Mouse (Mus musculus) kidney, postnatal 0 days (tissue): ENCODE results near the gene Lrrc4. TPM values are rescaled to one million over a fixed set of nuclear protein-coding genes. Genes with fewer than 3 reads are reported as not detected.
A peak's percentile ranks its signal among the peaks of the same experiment; 100 is the strongest.

Experiments
- ATAC-seq: fragments of 200-750 bp; cut with Nextera tagmentation; replicated peaks from 2 replicates; pipeline ENCODE4 v1.8.0; 2017; ENCODE audit warnings: low read depth, moderate number of reproducible peaks, moderate TSS enrichment, moderate library complexity; ENCODE audit not compliant: low FRiP score
- DNase-seq: peaks from one replicate; pipeline ENCODE4 v3.0.0-alpha.2; 2016; ENCODE audit warnings: low spot score
- H3K27ac ChIP-seq: fragments of 300-500 bp; sonication (generic); 2 replicates; pipeline ENCODE4 v1.5.1; 2014; ENCODE audit warnings: mild to moderate bottlenecking
- H3K27me3 ChIP-seq: fragments of 300-500 bp; sonication (generic); 2 replicates; pipeline ENCODE4 v1.6.1; 2014; ENCODE audit warnings: low read length, mixed read lengths; ENCODE audit not compliant: insufficient read depth
- H3K36me3 ChIP-seq: fragments of 300-500 bp; sonication (generic); 2 replicates; pipeline ENCODE4 v1.6.1; 2014; ENCODE audit warnings: low read length, mixed read lengths; ENCODE audit not compliant: insufficient read depth
- H3K4me1 ChIP-seq: fragments of 300-500 bp; sonication (generic); replicated peaks from 2 replicates; pipeline ENCODE4 v1.6.1; 2014; ENCODE audit warnings: antibody characterized with exemption, low read length, mixed read lengths; ENCODE audit not compliant: insufficient read depth
- H3K4me2 ChIP-seq: fragments of 300-500 bp; sonication (generic); 2 replicates; pipeline ENCODE4 v1.6.1; 2014; ENCODE audit warnings: mild to moderate bottlenecking, low read length, moderate library complexity, mixed read lengths
- H3K4me3 ChIP-seq: fragments of 300-500 bp; sonication (generic); replicated peaks from 2 replicates; pipeline ENCODE4 v1.5.1; 2014; ENCODE audit warnings: low read depth, low read length
- H3K9ac ChIP-seq: fragments of 300-500 bp; sonication (generic); 2 replicates; pipeline ENCODE4 v1.6.1; 2014; ENCODE audit warnings: low read depth, low read length
- H3K9me3 ChIP-seq: fragments of 300-500 bp; sonication (generic); replicated peaks from 2 replicates; pipeline ENCODE4 v1.6.1; 2016; ENCODE audit warnings: low read length, inconsistent platforms, mixed read lengths
- CTCF ChIP-seq: IDR thresholded peaks from 2 replicates; pipeline ENCODE4 v1.5.1; 2016; ENCODE audit warnings: antibody characterized with exemption, low read depth, mild to moderate bottlenecking, moderate library complexity
- WGBS: fragments of 180-500 bp; shearing (Covaris S2); extraction: QIAGEN DNeasy Blood & Tissue Kit; methylation state at CpG from one replicate; pipeline ENCODE4 v1.1.7; 2014; 5-methylcytosine and 5-hydroxymethylcytosine counted together
- polyA plus RNA-seq: library from polyadenylated mRNA; unstranded; fragments of >200 nt; fragmentation: Nextera tagmentation; extraction: Ambion mirVana; gene quantifications from 2 replicates; pipeline ENCODE4 v1.2.1, GENCODE M21; 2015

Lrrc4 gene
- polyA plus RNA-seq, 1 experiment from 2014 or later: 0.66 TPM

DNA sequence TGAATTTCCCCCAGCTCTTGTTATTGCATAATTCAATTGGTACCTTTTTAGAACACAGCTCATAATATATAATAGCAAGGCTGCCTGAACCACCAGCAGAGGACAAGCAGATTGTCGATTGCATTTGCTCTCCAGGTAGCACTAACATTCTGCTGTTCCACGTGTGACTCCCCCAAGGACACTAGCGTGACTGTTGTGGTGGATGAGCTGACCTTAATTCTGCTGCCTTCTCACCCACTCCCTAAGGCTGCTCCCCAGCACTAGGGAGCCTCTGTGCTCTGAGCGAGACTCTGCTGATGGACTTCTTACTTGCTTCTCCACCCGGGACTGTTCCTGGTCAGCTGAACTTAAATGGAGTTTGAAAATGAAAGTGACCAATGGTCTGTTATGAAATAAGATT lies 26.8 kb downstream of the Lrrc4 start:
- no peak for ATAC-seq
- Histone ChIP-seq H3K4me2 (no peak overlapping the region), H3K9ac (no peak overlapping the region), H3K4me1 (no peaks in the 10 kb centered on the region), H3K27me3 (no peaks in the 10 kb centered on the region), H3K27ac (no peak overlapping the region), H3K36me3 (no peaks in the 10 kb centered on the region), H3K9me3 (no peaks in the 10 kb centered on the region), H3K4me3 (no peak overlapping the region)
- DNase-seq: no peak
- 91% methylated on average over 5 of the region's 5 CpGs for WGBS
- no peak for TF ChIP-seq CTCF

DNA sequence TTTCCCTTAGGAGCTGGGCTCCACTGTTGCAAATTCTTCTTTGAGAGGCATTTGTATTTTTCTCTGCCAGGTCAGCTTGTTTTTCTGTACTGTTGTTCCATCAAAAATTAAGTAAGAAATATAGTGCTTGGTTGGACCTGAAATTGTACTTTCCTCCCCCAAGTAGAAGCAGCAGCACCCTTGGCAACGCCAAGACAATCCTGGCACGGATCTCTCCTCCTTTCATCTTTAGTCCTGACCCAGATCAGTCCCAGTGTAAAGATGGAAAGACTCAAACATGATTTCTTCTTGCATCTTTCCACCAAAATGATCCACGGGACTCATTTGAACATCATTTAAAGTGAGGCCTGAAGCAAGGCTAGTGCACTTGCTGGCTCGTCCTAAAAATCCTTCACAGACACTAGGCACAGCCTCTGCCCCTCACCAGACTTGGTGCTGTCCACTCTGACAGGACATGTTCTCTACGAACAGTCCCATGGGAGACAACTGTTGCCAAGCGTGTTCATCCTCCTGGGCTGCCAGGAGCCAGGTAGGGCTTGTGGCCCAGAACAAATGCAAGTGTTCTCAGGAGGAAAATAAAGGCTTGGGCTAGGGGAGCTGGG lies 27.8 kb downstream of the Lrrc4 start:
- DNase-seq (no peak), ATAC-seq (no peak)
- H3K27ac ChIP-seq: no peak overlapping the region
- no peak for TF ChIP-seq CTCF
- H3K4me2 ChIP-seq: no peak overlapping the region
- H3K36me3 ChIP-seq: no peaks in the 10 kb centered on the region
- H3K9me3 ChIP-seq: no peaks in the 10 kb centered on the region
- no peak overlapping the region for H3K4me3 ChIP-seq
- WGBS: 89% methylated on average over 6 of the region's 6 CpGs
- H3K4me1 ChIP-seq: no peaks in the 10 kb centered on the region
- no peak overlapping the region for H3K9ac ChIP-seq
- no peaks in the 10 kb centered on the region for H3K27me3 ChIP-seq

DNA sequence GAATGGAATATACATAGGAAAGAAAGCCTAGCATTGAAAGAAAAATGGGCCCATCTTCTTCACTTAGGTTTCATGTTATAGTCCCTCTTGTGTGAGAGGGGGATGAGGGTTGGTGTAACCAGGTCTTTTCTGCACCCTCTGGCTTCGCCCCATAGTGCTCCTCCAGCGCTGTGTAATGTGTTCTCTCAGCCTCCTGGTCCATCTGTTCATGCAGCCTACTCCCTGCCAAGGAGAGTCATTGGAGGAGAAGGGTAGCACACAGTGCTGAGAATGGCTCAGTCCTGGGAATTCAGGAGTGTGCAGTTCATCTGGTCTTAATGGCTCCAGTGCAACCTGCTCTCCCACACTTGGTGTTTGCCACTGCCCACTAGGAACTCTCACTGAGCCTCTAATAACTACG lies 30.6 kb downstream of the Lrrc4 start:
- no peak for ATAC-seq
- no peak overlapping the region for H3K4me3 ChIP-seq
- H3K9me3 ChIP-seq: no peaks in the 10 kb centered on the region
- H3K27me3 ChIP-seq: no peaks in the 10 kb centered on the region
- TF ChIP-seq CTCF: no peak
- no peaks in the 10 kb centered on the region for H3K4me1 ChIP-seq
- no peak overlapping the region for H3K27ac ChIP-seq
- H3K36me3 ChIP-seq: peaks cover 11% of the 10 kb centered on the region; the same call in 1 of the 2 replicates
- no peak for DNase-seq
- H3K4me2 ChIP-seq: no peak overlapping the region
- 96% methylated on average over 3 of the region's 3 CpGs for WGBS
- no peak overlapping the region for H3K9ac ChIP-seq

DNA sequence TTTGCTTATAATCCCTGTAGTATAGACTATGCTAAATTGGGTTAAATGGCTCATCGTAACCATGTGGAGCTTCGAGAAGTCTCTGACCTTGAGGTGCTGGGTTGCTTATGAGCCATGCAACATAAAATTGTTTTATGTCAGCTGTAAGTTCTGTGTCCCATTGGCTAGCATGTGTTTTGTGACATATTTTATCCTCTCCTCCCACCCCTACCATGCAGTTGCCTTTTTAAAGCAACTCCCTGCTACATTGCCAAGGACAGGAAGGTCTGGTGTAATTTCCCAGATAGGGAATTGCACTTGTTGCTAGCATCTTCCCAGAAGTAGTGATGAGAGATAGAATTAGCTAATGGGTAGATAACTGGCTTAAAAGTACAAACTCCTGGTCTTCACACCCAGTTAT lies 31.7 kb downstream of the Lrrc4 start:
- Histone ChIP-seq H3K36me3 (peaks cover 11% of the 10 kb centered on the region; the same call in 1 of the 2 replicates), H3K4me2 (no peak overlapping the region), H3K9ac (no peak overlapping the region), H3K4me3 (no peak overlapping the region), H3K27me3 (no peaks in the 10 kb centered on the region), H3K27ac (no peak overlapping the region), H3K9me3 (no peaks in the 10 kb centered on the region), H3K4me1 (no peaks in the 10 kb centered on the region)
- 73% methylated on average over 2 of the region's 2 CpGs for WGBS
- no peak for DNase-seq
- no peak for TF ChIP-seq CTCF
- ATAC-seq: no peak

DNA sequence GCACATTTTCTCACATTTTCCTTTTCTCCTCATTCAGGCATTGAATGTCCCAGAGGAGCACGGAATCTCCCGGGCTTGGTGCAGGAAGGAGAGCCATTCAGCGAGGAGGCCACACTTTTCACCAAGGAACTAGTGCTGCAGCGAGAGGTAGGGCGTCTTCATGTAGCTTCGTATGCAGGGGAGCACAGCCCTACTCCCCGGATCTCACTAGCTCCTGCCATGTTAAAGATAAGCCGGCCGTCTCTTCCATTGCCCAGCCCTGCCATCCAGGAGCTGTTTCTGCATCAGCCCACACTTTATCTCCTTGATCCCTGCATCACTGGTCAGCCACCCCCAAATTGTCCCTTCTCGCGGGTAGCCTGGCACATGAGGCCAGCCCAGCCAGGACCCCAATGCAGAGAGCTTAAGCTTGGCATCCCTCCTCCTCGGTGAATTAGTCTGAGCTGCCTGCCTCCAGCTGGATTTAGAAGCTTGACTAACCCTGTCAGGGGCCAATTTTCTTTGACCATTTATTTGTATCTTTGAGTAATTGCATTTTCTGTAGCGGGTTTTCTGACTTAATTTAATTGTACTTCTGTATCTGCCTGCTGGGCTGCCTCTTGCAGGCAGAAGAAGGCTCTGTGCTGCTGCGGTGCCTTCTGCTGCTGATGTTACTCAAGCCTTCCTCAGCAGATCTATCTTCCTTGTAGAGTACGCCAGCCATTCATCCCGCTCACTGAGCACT lies 35.6 kb downstream of the Lrrc4 start:
- Histone ChIP-seq H3K4me1 (no peaks in the 10 kb centered on the region), H3K27me3 (no peaks in the 10 kb centered on the region), H3K36me3 (peaks cover 11% of the 10 kb centered on the region; the same call in 1 of the 2 replicates), H3K4me3 (no peak overlapping the region), H3K9me3 (no peaks in the 10 kb centered on the region), H3K4me2 (no peak overlapping the region), H3K9ac (no peak overlapping the region), H3K27ac (no peak overlapping the region)
- 86% methylated on average over 16 of the region's 16 CpGs for WGBS
- no peak for TF ChIP-seq CTCF
- DNase-seq: no peak
- ATAC-seq: no peak

DNA sequence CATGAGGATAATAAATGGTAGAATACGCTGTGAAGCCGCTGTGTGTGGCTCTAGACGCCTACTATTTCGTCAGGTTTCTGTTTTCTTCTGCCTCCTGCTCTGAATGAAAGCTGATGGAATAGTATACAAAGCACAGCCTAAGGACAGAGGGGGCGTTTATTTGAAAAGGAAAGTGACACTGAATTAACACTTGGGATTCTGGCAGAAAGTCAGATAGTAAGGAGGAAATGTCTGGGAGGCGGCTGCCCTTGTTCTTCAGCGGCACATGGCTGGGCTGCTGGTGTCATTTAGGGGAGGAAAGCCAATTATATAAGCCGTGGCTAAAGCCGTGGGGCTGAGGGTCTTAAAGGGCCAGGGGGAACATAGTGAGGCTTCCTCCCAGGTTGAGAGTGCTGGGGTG lies 36.2 kb downstream of the Lrrc4 start:
- TF ChIP-seq CTCF: no peak
- Histone ChIP-seq H3K27ac (no peak overlapping the region), H3K27me3 (no peaks in the 10 kb centered on the region), H3K36me3 (peaks cover 11% of the 10 kb centered on the region; the same call in 1 of the 2 replicates), H3K4me2 (no peak overlapping the region), H3K4me1 (no peaks in the 10 kb centered on the region), H3K9me3 (no peaks in the 10 kb centered on the region), H3K4me3 (no peak overlapping the region), H3K9ac (no peak overlapping the region)
- 41% methylated on average over 9 of the region's 9 CpGs for WGBS
- ATAC-seq (no peak), DNase-seq (peak; percentile 47)
